Mouse (Mus musculus) lung, postnatal 0 days (tissue): ENCODE results near the gene Tuba1b. TPM values are rescaled to one million over a fixed set of nuclear protein-coding genes. Genes with fewer than 3 reads are reported as not detected.

Source experiments
- ATAC-seq: fragments of 200-750 bp; cut with Nextera tagmentation; 2 replicates; pipeline ENCODE4 v1.8.0; 2017; ENCODE audit warnings: moderate library complexity
- DNase-seq: peaks from one replicate; pipeline ENCODE4 v3.0.0-alpha.2; 2016; ENCODE audit warnings: low spot score
- H3K27ac ChIP-seq: fragments of 300-500 bp; sonication (generic); 2 replicates; pipeline ENCODE4 v1.5.1; 2014; ENCODE audit warnings: antibody characterized with exemption, mild to moderate bottlenecking, low read length, mixed read lengths
- H3K27me3 ChIP-seq: fragments of 300-500 bp; sonication (generic); replicated peaks from 2 replicates; pipeline ENCODE4 v1.6.1; 2014; ENCODE audit warnings: low read length, mixed read lengths; ENCODE audit not compliant: insufficient read depth
- H3K36me3 ChIP-seq: fragments of 300-500 bp; sonication (generic); 2 replicates; pipeline ENCODE4 v1.6.1; 2014; ENCODE audit warnings: low read length, mixed read lengths; ENCODE audit not compliant: insufficient read depth
- H3K4me1 ChIP-seq: fragments of 300-500 bp; sonication (generic); 2 replicates; pipeline ENCODE4 v1.6.1; 2014; ENCODE audit warnings: antibody characterized with exemption, low read depth, low read length, mixed read lengths; ENCODE audit not compliant: insufficient read depth
- H3K4me2 ChIP-seq: fragments of 300-500 bp; sonication (generic); replicated peaks from 2 replicates; pipeline ENCODE4 v1.6.1; 2014; ENCODE audit warnings: low read depth, mild to moderate bottlenecking, low read length, moderate library complexity, mixed read lengths
- H3K4me3 ChIP-seq: fragments of 300-500 bp; sonication (generic); 2 replicates; pipeline ENCODE4 v1.5.1; 2014; ENCODE audit warnings: low read depth, low read length
- H3K9ac ChIP-seq: fragments of 300-500 bp; sonication (generic); replicated peaks from 2 replicates; pipeline ENCODE4 v1.6.1; 2014; ENCODE audit warnings: low read depth, mild to moderate bottlenecking
- H3K9me3 ChIP-seq: fragments of 300-500 bp; sonication (generic); 2 replicates; pipeline ENCODE4 v1.6.1; 2016; ENCODE audit warnings: low read length, mixed read lengths
- CTCF ChIP-seq: IDR thresholded peaks from 2 replicates; pipeline ENCODE4 v1.5.1; 2016; ENCODE audit warnings: antibody characterized with exemption, mild to moderate bottlenecking
- EP300 ChIP-seq: IDR thresholded peaks from 2 replicates; pipeline ENCODE4 v1.6.1; 2016; ENCODE audit warnings: antibody characterized with exemption, mild to moderate bottlenecking, control low read depth
- WGBS: fragments of 180-500 bp; shearing (Covaris S2); extraction: QIAGEN DNeasy Blood & Tissue Kit; methylation state at CpG from one replicate; pipeline ENCODE4 v1.1.7; 2014; 5-methylcytosine and 5-hydroxymethylcytosine counted together
- polyA plus RNA-seq: library from polyadenylated mRNA; unstranded; fragments of >200 nt; fragmentation: Nextera tagmentation; extraction: Ambion mirVana; gene quantifications from 2 replicates; pipeline ENCODE4 v1.2.1, GENCODE M21; 2015

The Tuba1b gene
- polyA plus RNA-seq: 415 and 427 TPM in 2 replicates

DNA sequence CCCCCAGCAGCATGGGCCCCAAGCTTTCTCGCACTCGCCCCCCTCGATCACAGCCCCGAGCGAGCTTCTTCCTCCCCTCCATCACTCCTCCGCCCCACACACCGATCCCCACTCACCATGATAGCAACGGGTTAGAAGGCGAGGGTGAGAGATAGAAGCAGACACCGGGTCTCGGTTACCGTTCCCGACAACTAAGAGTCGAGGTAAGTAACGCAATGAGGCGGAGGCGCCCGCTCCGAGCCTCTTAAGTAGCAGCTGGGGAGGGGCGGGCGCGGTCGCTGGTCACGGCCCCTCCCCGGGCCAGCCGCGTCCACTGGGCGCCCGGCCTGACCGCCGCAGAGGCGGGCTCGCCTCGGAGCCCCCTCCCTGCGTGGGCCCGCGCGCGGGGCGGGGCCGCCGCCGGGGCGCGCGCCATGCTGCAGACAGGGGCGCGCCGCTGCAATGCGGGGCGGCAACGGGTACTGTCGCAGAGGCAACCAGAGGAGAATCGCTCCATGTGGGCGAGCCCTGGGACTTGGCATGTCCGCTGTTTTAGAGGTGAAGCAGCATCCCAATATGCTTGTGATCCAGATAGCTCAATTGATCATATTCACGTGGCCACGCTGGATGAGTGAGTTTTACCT, at the start of gene Tuba1b:
TSS of gene Tuba1b (minus strand) at position 349 of the 623 bp plus-strand sequence.
- H3K4me1 ChIP-seq: peaks cover 9% of the 10 kb centered on the region; the same call in 1 of the 2 replicates
- H3K27ac ChIP-seq: peak within 1 kb of the TSS; percentile 93
- H3K27me3 ChIP-seq: no peaks in the 10 kb centered on the region
- WGBS: under 1% methylated on average over 55 of the region's 58 CpGs
- TF ChIP-seq EP300 (no peak), CTCF (peak; percentile 18; the same call in 1 of the 2 replicates)
- ATAC-seq (peak; percentile 96), DNase-seq (peak; percentile 97)
- peak within 1 kb of the TSS; percentile 76 for H3K9ac ChIP-seq
- peak within 1 kb of the TSS; percentile 66 for H3K4me2 ChIP-seq
- no peaks in the 10 kb centered on the region for H3K36me3 ChIP-seq
- H3K4me3 ChIP-seq: peak within 1 kb of the TSS; percentile 78
- no peaks in the 10 kb centered on the region for H3K9me3 ChIP-seq

DNA sequence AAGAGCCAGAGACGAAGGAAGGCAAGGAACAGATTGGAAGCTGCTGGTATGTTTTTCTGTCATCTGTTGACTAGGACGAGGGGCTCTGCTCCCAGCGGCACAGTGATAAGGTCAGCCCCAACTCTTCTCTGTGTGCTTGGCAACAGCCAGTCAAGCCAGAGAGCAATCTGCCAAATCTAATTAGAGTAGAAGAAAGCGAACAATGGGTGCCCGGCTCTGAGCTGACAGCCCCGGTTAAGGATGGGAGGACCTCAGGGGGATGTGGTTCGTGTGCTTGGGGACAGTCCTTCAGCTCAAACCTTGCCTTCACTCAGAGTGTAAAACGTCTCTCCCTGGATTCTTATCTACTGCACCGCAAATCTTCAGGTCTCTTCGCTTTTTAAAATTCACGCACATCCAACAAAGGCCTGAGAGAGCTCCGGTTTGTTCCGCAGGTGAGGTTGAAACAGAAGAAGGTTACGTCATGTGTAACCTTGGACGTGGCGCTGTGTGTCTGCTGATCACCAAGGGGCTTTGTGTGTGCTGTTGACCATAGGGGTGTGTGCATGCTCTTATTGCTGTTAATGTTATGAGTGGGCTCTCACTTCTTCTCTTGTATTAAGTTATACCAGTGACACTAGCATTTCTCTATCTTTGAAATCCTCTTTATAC, 49.2 kb upstream of the Tuba1b start:
- TF ChIP-seq EP300: no peak
- no peak for TF ChIP-seq CTCF
- Histone ChIP-seq H3K9ac (no peak overlapping the region), H3K4me2 (no peak overlapping the region), H3K36me3 (no peaks in the 10 kb centered on the region), H3K27me3 (no peaks in the 10 kb centered on the region), H3K4me3 (no peak overlapping the region), H3K9me3 (no peaks in the 10 kb centered on the region), H3K4me1 (peaks cover 3% of the 10 kb centered on the region; the same call in 1 of the 2 replicates), H3K27ac (no peak overlapping the region)
- ATAC-seq (no peak), DNase-seq (no peak)
- 54% methylated on average over 16 of the region's 16 CpGs for WGBS

DNA sequence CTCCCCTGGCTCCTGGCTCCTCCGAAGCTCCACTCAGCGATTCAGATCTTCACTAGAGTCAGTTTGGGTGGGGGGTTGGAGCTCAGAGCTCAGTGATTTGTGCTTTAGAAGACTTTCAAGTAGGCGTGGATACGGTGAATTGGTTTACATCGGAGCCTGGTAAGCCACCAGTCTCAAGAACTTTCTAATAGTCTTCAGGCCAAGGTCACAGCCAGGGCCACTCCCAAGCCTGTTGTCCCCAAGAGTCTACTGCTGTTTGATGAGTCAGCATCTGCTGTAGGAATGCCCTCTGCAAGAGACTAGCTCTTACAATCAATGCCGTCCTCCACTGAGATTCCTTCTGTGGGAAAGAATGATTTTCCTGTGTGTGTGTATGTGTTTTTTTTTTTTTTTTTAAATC, 47.7 kb upstream of the Tuba1b start:
- DNase-seq: no peak
- H3K4me1 ChIP-seq: peaks cover 3% of the 10 kb centered on the region
- 77% methylated on average over 6 of the region's 6 CpGs for WGBS
- H3K27me3 ChIP-seq: no peaks in the 10 kb centered on the region
- H3K9me3 ChIP-seq: no peaks in the 10 kb centered on the region
- no peak overlapping the region for H3K9ac ChIP-seq
- no peak overlapping the region for H3K4me2 ChIP-seq
- ATAC-seq: no peak
- no peak overlapping the region for H3K4me3 ChIP-seq
- H3K36me3 ChIP-seq: no peaks in the 10 kb centered on the region
- TF ChIP-seq CTCF (no peak), EP300 (no peak)
- H3K27ac ChIP-seq: no peak overlapping the region

DNA sequence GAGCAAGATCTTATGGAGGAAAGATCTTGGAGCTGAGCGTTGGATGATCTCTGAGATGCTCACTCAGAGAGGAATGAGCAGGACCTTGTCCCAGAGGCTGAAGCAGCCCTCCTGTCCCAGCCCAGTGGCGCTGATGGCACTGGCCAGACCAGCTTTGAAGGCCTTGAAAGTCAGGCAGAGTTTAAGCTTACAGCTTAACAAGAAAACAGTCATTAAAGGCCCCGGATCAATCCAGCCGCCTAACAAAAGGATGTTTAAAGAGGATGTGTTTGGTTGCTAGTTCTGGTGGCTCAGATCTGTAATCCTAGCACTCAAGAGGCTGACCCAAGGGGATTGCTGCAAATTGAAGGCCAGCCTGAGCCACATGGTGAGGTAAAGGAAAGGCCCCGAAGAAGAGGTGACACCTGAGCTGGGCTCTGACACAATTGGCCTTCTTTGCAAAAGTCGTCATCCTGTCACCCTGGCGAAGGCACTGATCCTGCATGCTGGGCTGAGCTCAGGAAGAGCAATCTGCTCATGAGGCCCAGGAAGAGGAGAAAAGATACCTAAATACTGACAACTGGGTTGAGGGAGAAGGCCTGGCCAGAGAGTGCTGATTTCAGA, 45.7 kb upstream of the Tuba1b start:
- H3K4me1 ChIP-seq: no peaks in the 10 kb centered on the region; the same call in none of the 2 replicates
- no peaks in the 10 kb centered on the region for H3K27me3 ChIP-seq
- no peaks in the 10 kb centered on the region for H3K9me3 ChIP-seq
- 50% methylated on average over 7 of the region's 7 CpGs for WGBS
- ATAC-seq (no peak), DNase-seq (no peak)
- H3K36me3 ChIP-seq: no peaks in the 10 kb centered on the region
- H3K4me2 ChIP-seq: no peak overlapping the region
- TF ChIP-seq EP300 (no peak), CTCF (no peak)
- no peak overlapping the region for H3K27ac ChIP-seq
- no peak overlapping the region for H3K9ac ChIP-seq
- no peak overlapping the region for H3K4me3 ChIP-seq

DNA sequence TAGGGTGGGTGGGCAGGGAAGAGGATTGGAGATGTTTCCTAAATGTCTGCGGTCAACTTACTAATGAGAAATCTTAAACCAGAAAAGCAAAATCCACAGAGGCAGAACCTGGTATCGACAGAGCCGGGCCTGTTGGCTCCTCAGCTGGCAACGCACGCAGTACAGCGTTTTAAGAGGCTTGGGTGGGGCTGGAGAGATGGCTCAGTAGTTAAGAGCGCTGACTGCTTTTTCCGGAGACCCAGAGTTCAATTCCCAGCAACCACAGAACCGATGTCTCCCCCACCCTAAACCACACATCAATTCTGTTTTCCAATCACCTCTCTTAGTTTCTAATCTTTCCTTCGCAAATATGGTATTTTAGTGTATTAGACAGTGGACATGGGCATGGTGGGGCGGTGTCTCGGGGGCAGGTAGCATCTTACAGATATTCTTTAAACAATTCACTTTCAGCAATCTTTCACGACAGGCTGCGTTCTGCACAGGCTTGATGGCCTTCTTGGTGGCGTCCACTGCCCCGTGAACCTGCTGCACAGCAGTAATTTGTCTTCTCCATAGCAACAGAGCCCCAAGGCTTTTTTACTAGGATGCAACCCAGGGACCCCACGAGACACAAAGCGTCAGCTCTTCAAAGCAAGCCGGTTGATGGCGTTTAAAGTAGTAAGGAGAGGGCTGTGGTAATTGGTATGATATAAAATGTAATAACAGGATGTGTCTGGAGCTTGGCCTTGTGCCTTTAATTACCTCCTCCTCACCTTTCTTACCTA, 44.2 kb upstream of the Tuba1b start:
- DNase-seq: no peak
- no peaks in the 10 kb centered on the region for H3K36me3 ChIP-seq
- H3K4me2 ChIP-seq: 0 out of 2 replicates have a peak overlapping the region, but pooled peaks have one; percentile 14
- WGBS: 72% methylated on average over 20 of the region's 20 CpGs
- no peak overlapping the region for H3K4me3 ChIP-seq
- H3K9ac ChIP-seq: no peak overlapping the region
- ATAC-seq: no peak
- no peak for TF ChIP-seq EP300
- no peak for TF ChIP-seq CTCF
- no peaks in the 10 kb centered on the region for H3K9me3 ChIP-seq
- H3K27me3 ChIP-seq: no peaks in the 10 kb centered on the region
- H3K4me1 ChIP-seq: no peaks in the 10 kb centered on the region; the same call in none of the 2 replicates
- no peak overlapping the region; the same call in 1 of the 2 replicates for H3K27ac ChIP-seq
